Mouse (Mus musculus) heart, postnatal 0 days (tissue): ENCODE data around the gene Sipa1l2.

Source experiments
- CTCF ChIP-seq: IDR thresholded peaks from 2 replicates; pipeline ENCODE4 v1.5.1; 2016; ENCODE audit warnings: antibody characterized with exemption, control low read depth, low read depth
- EP300 ChIP-seq: IDR thresholded peaks from 2 replicates; pipeline ENCODE4 v1.6.1; 2016; ENCODE audit warnings: antibody characterized with exemption, low read depth

GRCm38 (mm10) chr8:125391685-125392084, 177.9 kb downstream of the Sipa1l2 start:
- TF ChIP-seq CTCF (no peak), EP300 (no peak)
